Mouse (Mus musculus): Measurements from ENCODE around the gene Ifngr2.

DNA sequence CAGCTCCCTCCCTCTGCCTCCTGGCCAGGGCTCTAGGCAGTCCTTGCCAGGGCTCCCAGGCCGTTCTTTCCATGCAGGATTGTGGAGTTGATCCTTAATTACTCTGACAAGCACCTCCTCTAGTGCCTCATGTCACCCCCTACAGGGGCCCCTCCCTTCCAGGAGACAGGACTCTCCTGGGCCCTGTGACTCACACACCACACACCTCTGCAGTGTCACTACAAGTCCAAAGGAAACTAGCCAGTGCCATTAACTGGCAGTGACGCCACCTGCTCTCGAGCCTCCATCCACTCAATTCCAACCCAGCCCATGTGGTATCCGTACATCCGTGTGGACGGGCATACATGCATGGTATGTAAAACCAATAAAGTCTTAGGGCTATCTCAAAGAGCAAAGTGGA is 12.0 kb upstream of the Ifngr2 start:
- TF ChIP-seq EP300 (IDR thresholded peaks at IDR 0.05; ENCODE audit: low read depth) (no peak), CTCF (IDR thresholded peaks at IDR 0.05; ENCODE audit: low read depth) (no peak)

Data from heart, postnatal 0 days (tissue).